Mouse (Mus musculus): ENCODE measurements at regions not wholly inside any gene's neighbourhood (a gene's known extent, or its start where the extent isn't known, plus 50 kb on each side); places are given as distances from the start of the nearest gene placed in this dataset.

GRCm38 (mm10) chr16:85233037-85233436 is 59.5 kb upstream of the App start:
- no peak for TF ChIP-seq CTCF (IDR thresholded peaks at IDR 0.05; ENCODE audit: borderline replicate concordance, extremely low read depth, insufficient read depth, insufficient read length)
- TF ChIP-seq POLR2A (IDR thresholded peaks at IDR 0.05; ENCODE audit: borderline replicate concordance, extremely low read depth, insufficient read depth, insufficient read length, poor library complexity, severe bottlenecking), result no peak
